Mouse (Mus musculus) urinary bladder, postnatal 10 days (tissue): ENCODE measurements around the gene Papss2.
"Not testable (repeated sequence)": the region's sequence is repeated elsewhere in the genome, so short reads cannot be mapped to it uniquely, and the experiment has no call there.

ENCODE experiments used
- DNase-seq: peaks from one replicate; pipeline ENCODE4 v3.0.0; 2022; ENCODE audit warnings: low spot score

Papss2 gene

GRCm38 (mm10) chr19:32641995-32642394, 46.4 kb downstream of the Papss2 start:
- no peak for DNase-seq

GRCm38 (mm10) chr19:32643642-32644041, 48.1 kb downstream of the Papss2 start:
- no peak for DNase-seq

DNA sequence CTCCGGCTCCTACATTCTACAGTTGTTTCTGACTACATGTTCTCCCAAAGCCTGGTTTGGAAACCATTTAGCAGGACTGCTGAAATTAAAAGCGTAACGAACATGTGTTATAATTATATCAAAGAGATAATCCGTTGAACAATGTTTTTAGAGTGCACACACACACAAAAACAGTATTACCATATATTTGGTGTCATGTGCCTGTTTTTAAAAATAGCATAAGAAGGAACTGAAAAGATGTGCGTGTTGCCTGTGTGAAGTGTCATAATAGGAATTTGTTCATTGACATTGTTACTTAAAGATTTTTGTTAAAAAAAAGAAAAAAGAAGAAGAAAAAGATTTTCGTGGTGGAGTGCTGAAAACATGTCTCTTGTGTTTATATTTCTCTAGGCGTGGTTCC, 50.3 kb downstream of the Papss2 start:
- no peak for DNase-seq

DNA sequence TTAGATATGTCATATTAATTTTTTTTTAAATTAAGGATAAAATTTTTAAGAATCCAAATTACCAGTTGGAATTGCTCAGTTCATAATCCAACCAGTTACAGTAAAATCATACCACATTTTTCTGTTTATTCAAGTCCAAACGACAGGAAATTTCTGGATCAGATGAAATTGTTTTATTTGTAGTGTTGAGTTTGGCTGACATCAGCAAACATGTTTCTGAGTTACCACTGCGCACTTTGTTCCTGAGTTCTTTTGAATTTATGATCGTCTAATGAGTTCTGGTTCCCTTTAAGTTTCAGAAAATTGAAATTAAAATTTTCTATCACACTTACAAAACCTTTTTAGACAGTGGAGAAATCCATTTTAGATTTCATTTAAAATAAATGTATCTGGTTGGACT, 50.8 kb downstream of the Papss2 start:
- no peak for DNase-seq

DNA sequence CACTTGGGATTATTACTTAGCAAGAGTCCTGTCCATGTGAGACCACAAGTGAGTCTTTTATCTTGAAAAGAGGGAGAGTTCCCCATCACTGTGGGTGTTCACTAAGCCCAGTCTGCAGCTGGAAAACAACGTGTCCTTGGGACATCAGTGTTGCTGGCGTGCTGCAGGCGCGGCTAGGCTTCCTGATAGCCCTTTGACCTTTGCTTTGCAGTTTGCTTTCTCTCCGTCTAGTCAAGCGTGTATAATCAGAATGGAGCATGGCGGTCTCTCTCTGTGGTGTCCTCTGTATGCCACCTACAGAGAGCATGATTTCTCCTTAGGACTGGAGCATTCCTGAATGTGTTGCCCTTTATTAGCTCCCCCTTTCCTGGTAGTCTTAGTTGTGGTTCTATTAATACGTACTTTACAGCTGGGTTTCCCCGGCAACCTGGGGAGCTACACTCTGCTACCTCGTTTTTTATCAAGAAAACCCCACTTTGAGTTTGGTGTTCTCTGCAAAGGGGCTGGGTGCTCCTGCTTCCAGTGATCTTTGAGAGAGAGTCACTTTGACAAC, 52.5 kb downstream of the Papss2 start:
- DNase-seq: no peak

GRCm38 (mm10) chr19:32651046-32651445, 55.5 kb downstream of the Papss2 start:
- no peak for DNase-seq

DNA sequence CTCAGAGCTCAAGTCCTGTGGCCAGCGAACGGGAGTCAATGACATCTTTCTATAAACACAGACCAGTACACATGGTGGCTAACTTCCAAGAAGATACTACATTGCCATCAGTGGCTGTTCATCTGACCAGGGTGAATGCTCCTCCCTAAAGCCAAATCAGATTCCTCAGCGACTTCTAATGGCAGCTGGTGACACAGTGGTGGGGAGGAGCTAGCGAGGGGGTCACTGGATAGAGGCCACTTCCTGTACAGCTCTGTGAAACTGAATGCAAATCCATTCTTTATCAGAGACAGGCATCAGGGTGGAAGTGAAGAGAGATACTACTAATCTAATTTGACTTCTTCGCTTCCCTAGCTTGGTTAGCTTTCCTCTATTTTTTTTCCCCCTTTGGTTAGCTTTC, 57.5 kb downstream of the Papss2 start:
- DNase-seq: no peak

DNA sequence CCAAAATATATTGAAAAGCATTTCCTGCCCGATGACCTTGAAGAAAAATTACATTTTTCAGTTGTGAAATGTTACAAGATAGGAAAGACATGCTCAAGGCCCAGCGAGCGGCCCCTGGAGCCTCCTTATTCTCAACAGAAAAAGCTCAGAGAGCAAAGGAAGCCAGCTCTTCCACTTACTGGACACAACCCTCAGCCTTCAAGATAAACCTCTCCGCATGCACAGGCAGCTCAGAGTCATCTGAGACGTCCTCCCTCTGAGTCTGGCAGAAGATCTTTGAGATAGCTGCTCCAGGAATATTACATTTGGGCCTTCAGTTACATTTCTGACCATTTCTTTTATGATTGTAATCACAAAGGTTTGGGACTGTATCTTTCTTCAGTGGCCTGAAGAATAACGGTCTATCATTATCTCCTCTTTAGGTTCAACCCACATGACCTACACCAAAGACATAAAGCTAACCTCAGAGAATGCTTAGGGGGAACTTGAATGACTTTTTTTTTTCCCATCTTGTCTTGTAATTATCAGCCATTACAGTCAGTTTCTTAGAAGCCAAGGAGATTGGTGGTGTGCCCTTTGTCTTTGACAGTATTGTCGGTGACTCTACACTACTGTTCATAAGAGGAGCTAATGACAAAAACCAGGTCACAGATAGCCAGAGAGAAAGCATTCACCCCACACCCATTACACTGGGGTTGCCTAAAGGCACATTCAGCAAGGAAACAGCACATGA, 58.2 kb downstream of the Papss2 start:
- DNase-seq: no peak

DNA sequence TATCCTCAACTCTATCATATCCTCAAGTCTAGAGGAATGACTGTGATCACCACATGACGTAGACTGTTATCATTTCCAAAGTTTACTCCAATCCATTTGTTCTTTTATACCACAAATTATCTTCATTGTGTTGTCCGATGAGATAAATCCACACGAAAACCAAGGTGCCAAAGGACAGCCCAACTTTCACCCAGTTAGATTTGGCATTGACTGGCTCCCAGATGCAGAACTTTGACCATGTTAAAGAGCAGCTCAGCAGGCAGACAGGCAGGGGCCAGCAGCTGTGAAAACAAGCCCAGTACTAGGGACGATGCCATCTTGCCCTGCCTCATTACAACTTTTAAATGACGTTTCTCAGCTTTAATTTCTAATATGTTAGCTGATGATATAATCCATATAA, 63.8 kb downstream of the Papss2 start:
- no peak for DNase-seq

- DNase-seq: no peak
Observed at GRCm38 (mm10) chr19:32662936-32663335, 67.3 kb downstream of the Papss2 start.

- no peak for DNase-seq
Observed at GRCm38 (mm10) chr19:32665243-32665642, 69.7 kb downstream of the Papss2 start.

DNA sequence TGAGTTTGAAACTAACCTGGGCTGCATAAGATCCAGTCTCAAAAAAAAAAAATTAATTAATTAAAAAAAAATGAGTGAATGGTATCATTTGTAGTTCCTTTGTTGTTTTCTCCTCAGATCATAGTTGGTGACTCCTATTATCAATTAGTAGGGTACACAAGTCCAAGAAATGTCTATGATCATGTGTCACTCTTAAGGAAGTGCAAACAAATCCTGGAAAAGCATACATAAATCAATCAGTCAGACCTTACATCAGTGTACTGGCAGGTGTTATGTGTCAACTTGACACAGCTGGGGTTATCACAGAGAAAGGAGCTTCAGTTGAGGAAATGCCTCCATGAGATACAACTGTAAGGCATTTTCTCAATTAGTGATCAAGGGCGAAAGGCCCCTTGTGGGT, 72.2 kb downstream of the Papss2 start:
- DNase-seq: not testable (repeated sequence)

DNA sequence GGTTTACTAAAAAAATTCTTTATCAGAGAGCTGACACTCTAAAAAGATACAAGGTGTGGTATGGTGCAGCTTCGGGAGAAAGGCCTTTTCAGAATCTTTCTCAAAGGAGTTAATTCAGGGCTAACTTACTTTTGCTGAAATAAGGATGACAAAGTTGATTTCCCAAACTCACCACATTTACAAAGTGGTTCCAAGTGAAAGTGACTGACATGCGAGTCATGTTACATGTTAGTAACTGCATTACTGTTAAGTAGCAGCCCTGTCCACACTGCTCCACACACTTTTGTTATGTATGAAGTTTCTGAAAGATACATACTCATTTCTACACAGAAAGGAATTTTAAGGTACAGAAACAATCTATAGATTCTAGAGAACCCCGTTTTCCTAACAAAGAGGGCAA, 80.2 kb downstream of the Papss2 start:
- no peak for DNase-seq

GRCm38 (mm10) chr19:32680894-32681293, 85.3 kb downstream of the Papss2 start:
- DNase-seq: no peak

- no peak for DNase-seq
Observed at GRCm38 (mm10) chr19:32683081-32683480, 87.5 kb downstream of the Papss2 start.

- no peak for DNase-seq
Observed at GRCm38 (mm10) chr19:32687721-32688120, 92.1 kb downstream of the Papss2 start.

DNA sequence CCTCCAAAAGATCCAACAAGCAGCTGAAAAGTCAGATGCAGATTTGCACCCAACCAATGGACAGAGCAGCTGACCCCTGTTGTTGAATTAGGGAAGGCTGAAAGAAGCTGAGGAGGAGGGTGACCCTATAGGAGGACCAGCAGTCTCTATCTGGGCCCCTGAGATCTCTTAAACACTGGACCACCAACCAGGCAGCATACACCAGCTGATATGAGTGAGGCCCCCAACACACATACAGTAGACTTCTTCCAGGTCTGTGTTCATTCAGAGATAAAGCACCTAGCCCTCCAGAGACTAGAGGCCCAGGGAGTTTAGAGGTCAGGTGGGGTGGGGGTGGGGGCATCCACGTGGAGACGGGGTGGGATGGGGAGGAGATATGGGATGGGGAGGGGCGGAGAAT, 92.6 kb downstream of the Papss2 start:
- not testable (repeated sequence) for DNase-seq

GRCm38 (mm10) chr19:32689724-32690123, 94.1 kb downstream of the Papss2 start:
- no peak for DNase-seq

- no peak for DNase-seq
Observed at GRCm38 (mm10) chr19:32696674-32697073, 101.1 kb downstream of the Papss2 start.

GRCm38 (mm10) chr19:32702191-32702590, 106.6 kb downstream of the Papss2 start:
- DNase-seq: no peak

DNA sequence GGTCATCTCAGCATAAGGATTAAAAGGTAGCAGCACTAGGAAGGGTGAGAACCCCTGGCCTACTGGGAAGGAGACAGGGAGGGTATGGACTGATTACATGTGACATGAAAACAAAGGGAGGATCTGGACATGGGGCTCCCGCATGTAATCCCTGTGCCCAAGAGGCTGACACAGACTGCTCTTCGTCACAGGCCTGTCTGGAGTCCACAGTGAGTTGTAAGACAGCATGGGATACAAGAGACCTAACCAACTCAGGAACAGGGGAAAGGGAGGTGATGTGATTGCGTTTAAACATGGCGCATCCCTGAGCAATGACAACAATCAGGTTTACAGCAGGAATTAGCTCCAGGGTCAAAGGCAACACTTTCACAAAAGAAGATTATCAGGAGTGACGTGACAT, 113.4 kb downstream of the Papss2 start:
- DNase-seq: no peak

- DNase-seq: no peak
Observed at GRCm38 (mm10) chr19:32710288-32710687, 114.7 kb downstream of the Papss2 start.

DNA sequence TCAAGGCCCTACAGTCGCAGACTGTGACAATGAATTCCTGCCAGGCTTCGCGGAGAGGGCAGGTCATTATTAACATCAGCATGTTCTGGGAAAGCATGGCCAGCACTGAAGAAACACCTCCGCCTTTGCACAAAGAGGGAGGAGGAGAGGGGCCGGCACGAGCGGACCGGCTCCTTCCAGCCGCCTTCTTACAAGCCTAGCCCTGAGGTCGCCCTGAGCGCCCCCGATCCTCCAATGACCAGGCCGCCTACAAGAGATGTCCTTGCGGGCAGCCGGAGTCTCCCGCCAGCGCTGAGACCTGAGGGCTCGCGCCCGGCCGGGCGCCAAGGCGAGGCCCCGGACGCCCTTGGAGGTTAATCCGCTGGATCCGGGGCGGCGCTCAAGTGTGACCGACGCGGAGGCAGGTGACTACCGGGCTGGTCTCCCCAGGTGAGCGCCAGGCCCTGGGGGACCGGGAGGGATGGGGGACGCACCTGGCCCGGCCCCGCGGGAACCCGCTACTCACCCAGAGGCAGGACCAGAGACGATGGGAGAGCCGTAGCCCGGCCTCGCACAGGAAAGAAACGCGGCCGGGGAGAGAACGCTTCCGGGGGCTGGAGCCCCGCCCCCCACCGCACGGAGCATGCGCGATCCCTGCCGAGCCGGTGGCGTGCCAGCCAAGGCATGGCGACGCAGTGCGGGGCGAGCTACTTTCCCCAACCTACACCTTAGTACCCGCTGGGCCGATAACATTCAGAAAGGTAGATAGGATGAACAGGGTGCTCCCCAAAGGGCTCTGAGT, 116.4 kb downstream of the Papss2 start:
- DNase-seq: peak; percentile 59
